Mouse (Mus musculus): Measurements from ENCODE around the gene Nme7. TPM values are rescaled to one million over a fixed set of nuclear protein-coding genes. Genes with fewer than 3 reads are reported as not detected.

The Nme7 gene
- total and polyA plus RNA-seq, 3 experiments, result 23.5 to 33.2 (median 25.3) TPM

DNA sequence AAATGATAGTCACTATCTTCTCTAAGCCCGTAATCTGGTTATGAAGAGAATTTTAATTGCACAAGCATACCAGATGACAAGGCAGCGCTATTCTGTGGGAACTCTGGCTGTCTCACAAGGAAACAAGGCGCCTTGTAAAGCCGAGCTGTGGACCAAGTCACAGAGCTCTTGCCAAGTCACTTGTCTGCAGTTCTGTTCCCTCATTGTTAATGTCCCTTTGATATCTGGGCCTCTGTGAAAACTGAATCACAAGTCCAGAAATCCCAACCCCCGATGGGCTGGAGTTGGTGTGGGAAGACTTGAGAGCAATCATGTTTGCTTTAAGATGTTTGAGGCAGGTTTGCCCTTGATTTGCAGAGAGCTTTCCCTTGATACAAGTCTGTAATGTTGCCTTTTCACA lies 16.8 kb downstream of the Nme7 start:
- in situ Hi-C loops (cut with MboI; ENCODE audit: low pct_ligation_motif_present, low pct_unique_long_range_greater_than_20kb, low sequenced_read_pairs) (loop anchor here (25.0 kb wide), 1 partner anchor 792 kb away; no protein-coding TSS in a partner anchor), dilution Hi-C loops (cut with MboI; ENCODE audit: extremely low pct_ligation_motif_present, extremely low pct_unique_long_range_greater_than_20kb, low sequenced_read_pairs) (no loop called here)
- Histone ChIP-seq H3K9me3 (replicated peaks; ENCODE audit: low read length) (no peaks in the 10 kb centered on the region), H3K4me1 (ENCODE audit: control insufficient read depth in 1 of 2, insufficient read depth in 2 of 2) (no peaks in the 10 kb centered on the region), H3K4me2 (ENCODE audit: insufficient read depth, low read depth, poor library complexity, severe bottlenecking) (no peak overlapping the region), H3K9ac (ENCODE audit: insufficient read depth, low read depth) (no peak overlapping the region), H3K4me3 (replicated peaks in 1 of 3; ENCODE audit: low read depth in 2 of 3, low read length in 2 of 3, poor library complexity in 1 of 3) (no peak overlapping the region), H3K27ac (ENCODE audit: insufficient read depth, low read depth) (no peak overlapping the region), H3K79me2 (replicated peaks; ENCODE audit: control insufficient read depth, extremely low read depth, insufficient read depth, poor library complexity, severe bottlenecking) (no peaks in the 10 kb centered on the region), H3K36me3 (replicated peaks in 1 of 2; ENCODE audit: control insufficient read depth in 1 of 2, insufficient read depth in 1 of 2, low read length in 1 of 2) (peaks cover 4 to 31% of the 10 kb centered on the region in 2 experiments), H3K27me3 (replicated peaks) (no peaks in the 10 kb centered on the region)
- no peak for DNase-seq (ENCODE audit: extremely low read depth)
- TF ChIP-seq JUN (IDR thresholded peaks at IDR 0.05; ENCODE audit: insufficient read depth, low read depth, low read length) (no peak), RCOR1 (conservative IDR thresholded peaks at IDR 0.05; ENCODE audit: low read depth, low read length) (no peak), SMC3 (IDR thresholded peaks at IDR 0.05; ENCODE audit: low read depth, low read length) (no peak), ZKSCAN1 (IDR thresholded peaks at IDR 0.05; ENCODE audit: borderline replicate concordance, low read depth, low read length) (no peak), USF1 (IDR thresholded peaks at IDR 0.05; ENCODE audit: low read depth, low read length) (no peak), GABPA (IDR thresholded peaks at IDR 0.05; ENCODE audit: insufficient replicate concordance, low read depth, low read length) (no peak), MEF2A (IDR thresholded peaks at IDR 0.05; ENCODE audit: borderline replicate concordance, low read depth, low read length) (no peak), ZNF384 (IDR thresholded peaks at IDR 0.05; ENCODE audit: low read depth, low read length) (no peak), CTCF (conservative IDR thresholded peaks at IDR 0.05 in 1 of 2, IDR thresholded peaks at IDR 0.05 in 1 of 2; ENCODE audit: low read depth in 2 of 2, low read length in 2 of 2) (no peak), MAFK (IDR thresholded peaks at IDR 0.05; ENCODE audit: insufficient replicate concordance, low read length) (no peak)

- H3K27me3 ChIP-seq (replicated peaks), result no peaks in the 10 kb centered on the region
- no peaks in the 10 kb centered on the region for H3K79me2 ChIP-seq (replicated peaks; ENCODE audit: control insufficient read depth, extremely low read depth, insufficient read depth, poor library complexity, severe bottlenecking)
- H3K36me3 ChIP-seq (replicated peaks in 1 of 2; ENCODE audit: control insufficient read depth in 1 of 2, insufficient read depth in 1 of 2, low read length in 1 of 2), result peaks cover 4 to 31% of the 10 kb centered on the region in 2 experiments
- no peak for DNase-seq (ENCODE audit: extremely low read depth)
- H3K9ac ChIP-seq (ENCODE audit: insufficient read depth, low read depth), result no peak overlapping the region
- TF ChIP-seq MAZ (IDR thresholded peaks at IDR 0.05; ENCODE audit: low read depth, low read length), result no peak
- TF ChIP-seq POLR2A (IDR thresholded peaks at IDR 0.05; ENCODE audit: low read depth, low read length), result no peak
- no peak for TF ChIP-seq JUN (IDR thresholded peaks at IDR 0.05; ENCODE audit: insufficient read depth, low read depth, low read length)
- TF ChIP-seq ZNF384 (IDR thresholded peaks at IDR 0.05; ENCODE audit: low read depth, low read length), result no peak
- TF ChIP-seq CHD2 (IDR thresholded peaks at IDR 0.05; ENCODE audit: low read length), result no peak
- no peaks in the 10 kb centered on the region for H3K9me3 ChIP-seq (replicated peaks; ENCODE audit: low read length)
- H3K4me1 ChIP-seq (ENCODE audit: control insufficient read depth in 1 of 2, insufficient read depth in 2 of 2), result no peaks in the 10 kb centered on the region
- in situ Hi-C loops (cut with MboI; ENCODE audit: low pct_ligation_motif_present, low pct_unique_long_range_greater_than_20kb, low sequenced_read_pairs) (loop anchor here (25.0 kb wide), 1 partner anchor 791 kb away; no protein-coding TSS in a partner anchor), dilution Hi-C loops (cut with MboI; ENCODE audit: extremely low pct_ligation_motif_present, extremely low pct_unique_long_range_greater_than_20kb, low sequenced_read_pairs) (no loop called here)
- no peak overlapping the region for H3K27ac ChIP-seq (ENCODE audit: insufficient read depth, low read depth)
- no peak overlapping the region for H3K4me3 ChIP-seq (replicated peaks in 1 of 3; ENCODE audit: low read depth in 2 of 3, low read length in 2 of 3, poor library complexity in 1 of 3)
- no peak overlapping the region for H3K4me2 ChIP-seq (ENCODE audit: insufficient read depth, low read depth, poor library complexity, severe bottlenecking)
Measured at GRCm38 (mm10) chr1:164321408-164321807, 17.5 kb downstream of the Nme7 start.

All from CH12.LX (cell line).